Mouse (Mus musculus) Patski (cell line): ENCODE measurements around the gene Abca7. TPM values are rescaled to one million over a fixed set of nuclear protein-coding genes. Genes with fewer than 3 reads are reported as not detected.

Source experiments
- ATAC-seq: fragments of 100-300 bp; one replicate; pipeline ENCODE4 v1.8.0; 2021
- CTCF ChIA-PET: fragments of 350-600 bp; sonication (Branson Sonifier 250); formaldehyde crosslinking; loops from one replicate; lab custom pipeline; 2022; ENCODE audit warnings: inconsistent platforms; lab: Charles Lee
- POLR2A ChIA-PET: fragments of 350-600 bp; sonication (Branson Sonifier 250); formaldehyde crosslinking; loops from one replicate; lab custom pipeline; 2022; ENCODE audit warnings: antibody characterized with exemption, inconsistent platforms; lab: Charles Lee
- DNase-seq: peaks from one replicate; pipeline ENCODE4 v3.0.0-alpha.2; 2011; ENCODE audit warnings: low read depth, low spot score
- H3K27me3 ChIP-seq: fragments of 371-371 bp; one replicate; pipeline ENCODE4 v1.5.1; 2021
- CTCF ChIP-seq: fragments of 100-300 bp; IDR thresholded peaks from one replicate; pipeline ENCODE4 v1.5.1; 2021
- in situ Hi-C: fragments of 300-500 bp; cut with MboI; formaldehyde crosslinking; loops from 3 replicates; pipeline ENCODE4 v1.11.1; 2018; ENCODE audit warnings: low pct_unique_long_range_greater_than_20kb, mixed read lengths
- polyA plus RNA-seq: library from polyadenylated mRNA; unstranded; gene quantifications from one replicate; pipeline ENCODE4 v1.2.3, GENCODE M21; 2021

Abca7 gene
- polyA plus RNA-seq, 1 experiment from 2014 or later, result 19.9 TPM

- CTCF ChIA-PET, result interaction anchor here (0.8 to 2.4 kb wide), 3 partner anchors 11 to 14 kb away, joined by 3 to 11 read pairs (median 3); partner anchors contain the start of genes Tmem259 and Wdr18
- DNase-seq, result no peak
- H3K27me3 ChIP-seq, result no peaks in the 10 kb centered on the region
- TF ChIP-seq CTCF, result no peak
- POLR2A ChIA-PET, result no interaction called here
- in situ Hi-C loops, result no loop called here
- no peak for ATAC-seq
Observed at GRCm38 (mm10) chr10:79974087-79974486, 22.2 kb upstream of the Abca7 start.

DNA sequence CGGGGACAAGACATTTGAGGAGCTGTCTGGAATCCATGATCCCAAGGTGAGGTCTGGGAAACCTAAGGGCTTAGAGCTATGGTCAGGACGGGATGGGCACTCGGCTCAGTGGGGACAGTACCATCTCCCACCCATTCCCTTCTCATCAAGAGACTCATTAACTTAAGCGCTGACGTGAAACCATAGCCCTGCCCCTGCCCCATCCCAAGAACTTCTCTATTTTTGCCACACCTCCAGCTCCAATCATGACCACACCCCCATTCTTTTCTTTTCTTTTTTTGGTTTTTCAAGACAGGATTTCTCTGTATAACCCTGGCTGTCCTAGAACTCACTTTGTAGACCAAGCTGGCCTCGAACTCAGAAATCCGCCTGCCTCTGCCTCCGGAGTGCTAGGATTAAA lies 21.6 kb upstream of the Abca7 start:
- in situ Hi-C loops, result no loop called here

GRCm38 (mm10) chr10:79976071-79976721 lies 20.1 kb upstream of the Abca7 start:
- TF ChIP-seq CTCF, result no peak
- ATAC-seq, result no peak
- no peak for DNase-seq
- CTCF ChIA-PET, result interaction anchor here (2.4 kb wide), 1 partner anchor 9 kb away, joined by 11 read pairs; the partner anchor contains the start of gene Tmem259
- no peaks in the 10 kb centered on the region for H3K27me3 ChIP-seq
- POLR2A ChIA-PET, result no interaction called here
- in situ Hi-C loops, result no loop called here

More for the DNA sequence above, 21.6 kb upstream of the Abca7 start:
- DNase-seq, result no peak
- TF ChIP-seq CTCF, result no peak
- H3K27me3 ChIP-seq, result no peaks in the 10 kb centered on the region
- ChIA-PET CTCF (interaction anchor here (1.4 to 2.4 kb wide), 2 partner anchors 10 to 15 kb away, joined by 3 to 11 read pairs; partner anchors contain the start of genes Tmem259 and Wdr18), POLR2A (no interaction called here)
- ATAC-seq, result no peak

DNA sequence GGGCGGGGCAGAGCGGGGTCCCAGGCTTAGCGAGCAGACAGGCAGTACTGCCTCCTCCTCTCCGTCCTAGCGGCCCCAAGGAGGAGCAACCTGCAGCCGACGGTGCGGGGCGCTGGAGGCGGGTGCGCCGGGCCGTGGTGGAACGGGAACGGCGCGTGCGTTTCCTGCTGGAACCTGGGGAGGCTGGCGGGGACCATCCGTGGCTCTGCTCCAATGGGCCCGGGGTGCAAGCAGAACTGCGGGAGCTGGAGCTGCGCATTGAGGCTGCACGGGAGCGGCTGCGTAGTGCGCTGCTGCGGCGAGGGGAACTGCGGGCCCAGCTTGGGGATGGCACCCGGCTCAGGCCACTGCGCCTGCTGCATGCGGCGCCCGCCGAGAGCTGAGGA lies 19.6 kb upstream of the Abca7 start:
- no peak for ATAC-seq
- POLR2A ChIA-PET, result no interaction called here
- H3K27me3 ChIP-seq, result no peaks in the 10 kb centered on the region
- CTCF ChIA-PET, result no interaction called here
- DNase-seq, result no peak
- TF ChIP-seq CTCF, result no peak
- in situ Hi-C loops, result no loop called here

- in situ Hi-C loops, result no loop called here
- no peak for TF ChIP-seq CTCF
- CTCF ChIA-PET, result no interaction called here
- ATAC-seq (no peak), DNase-seq (no peak)
- POLR2A ChIA-PET, result no interaction called here
- no peaks in the 10 kb centered on the region for H3K27me3 ChIP-seq
Observed at GRCm38 (mm10) chr10:79977324-79977723, 19.0 kb upstream of the Abca7 start.

GRCm38 (mm10) chr10:79978061-79978460 lies 18.2 kb upstream of the Abca7 start:
- no peak for ATAC-seq
- no peaks in the 10 kb centered on the region for H3K27me3 ChIP-seq
- CTCF ChIA-PET, result no interaction called here
- in situ Hi-C loops, result no loop called here
- no peak for TF ChIP-seq CTCF
- POLR2A ChIA-PET, result no interaction called here
- DNase-seq, result no peak

GRCm38 (mm10) chr10:79979401-79980155 lies 16.7 kb upstream of the Abca7 start:
- ChIA-PET CTCF (interaction anchor here (0.7 to 1.8 kb wide), 2 partner anchors 19 to 20 kb away, joined by 3 to 5 read pairs; partner anchors contain the start of gene Wdr18), POLR2A (interaction anchor here (1.2 kb wide), 1 partner anchor 19 kb away, joined by 4 read pairs; no protein-coding TSS in a partner anchor)
- no peak for DNase-seq
- no peak for TF ChIP-seq CTCF
- ATAC-seq, result no peak
- H3K27me3 ChIP-seq, result no peaks in the 10 kb centered on the region
- in situ Hi-C loops, result loop anchor here (10.0 kb wide), 1 partner anchor 275 kb away; no protein-coding TSS in a partner anchor

GRCm38 (mm10) chr10:79983205-79983604 lies 13.1 kb upstream of the Abca7 start:
- ATAC-seq (no peak), DNase-seq (no peak)
- POLR2A ChIA-PET, result interaction anchor here (0.8 to 1.5 kb wide), 2 partner anchors 14 to 158 kb away, joined by 4 read pairs; partner anchors contain the start of gene Cbarp
- no peaks in the 10 kb centered on the region for H3K27me3 ChIP-seq
- in situ Hi-C loops, result loop anchor here (10.0 kb wide), 1 partner anchor 272 kb away; no protein-coding TSS in a partner anchor
- CTCF ChIA-PET, result interaction anchor here (1.2 to 1.9 kb wide), 2 partner anchors 10 to 23 kb away, joined by 4 read pairs; partner anchors contain the start of gene Wdr18
- no peak for TF ChIP-seq CTCF

GRCm38 (mm10) chr10:79983670-79984069 lies 12.6 kb upstream of the Abca7 start:
- no peaks in the 10 kb centered on the region for H3K27me3 ChIP-seq
- ChIA-PET CTCF (interaction anchor here (1.3 to 3.9 kb wide), 10 partner anchors 9 to 182 kb away, joined by 3 to 46 read pairs (median 5); partner anchors contain the start of genes Cbarp, Cirbp and Med16), POLR2A (interaction anchor here (1.0 to 1.6 kb wide), 4 partner anchors 12 to 136 kb away, joined by 3 to 11 read pairs (median 4); no protein-coding TSS in a partner anchor)
- TF ChIP-seq CTCF, result no peak
- DNase-seq (no peak), ATAC-seq (no peak)
- in situ Hi-C loops, result loop anchor here (10.0 kb wide), 1 partner anchor 271 kb away; no protein-coding TSS in a partner anchor

- DNase-seq (peak; percentile 84), ATAC-seq (peak; percentile 45)
- in situ Hi-C loops, result loop anchor here (10.0 kb wide), 1 partner anchor 270 kb away; no protein-coding TSS in a partner anchor
- TF ChIP-seq CTCF, result no peak
- no peaks in the 10 kb centered on the region for H3K27me3 ChIP-seq
- POLR2A ChIA-PET, result interaction anchor here (0.6 to 1.6 kb wide), 10 partner anchors 11 to 157 kb away, joined by 3 to 11 read pairs (median 4); partner anchors contain the start of gene Polr2e
- CTCF ChIA-PET, result interaction anchor here (0.7 to 3.9 kb wide), 19 partner anchors 9 to 182 kb away, joined by 3 to 46 read pairs (median 4); partner anchors contain the start of genes Cbarp, Cirbp, Med16 and Wdr18
Observed at GRCm38 (mm10) chr10:79984195-79984816, 12.0 kb upstream of the Abca7 start, which contains the start of gene Tmem259. Tmem259 (minus strand) TSS chr10:79984330.
